Mouse (Mus musculus): ENCODE data around the gene Kcnrg.
"Not testable (repeated sequence)": the region's sequence is repeated elsewhere in the genome, so short reads cannot be mapped to it uniquely, and the experiment has no call there.

The Kcnrg gene

DNA sequence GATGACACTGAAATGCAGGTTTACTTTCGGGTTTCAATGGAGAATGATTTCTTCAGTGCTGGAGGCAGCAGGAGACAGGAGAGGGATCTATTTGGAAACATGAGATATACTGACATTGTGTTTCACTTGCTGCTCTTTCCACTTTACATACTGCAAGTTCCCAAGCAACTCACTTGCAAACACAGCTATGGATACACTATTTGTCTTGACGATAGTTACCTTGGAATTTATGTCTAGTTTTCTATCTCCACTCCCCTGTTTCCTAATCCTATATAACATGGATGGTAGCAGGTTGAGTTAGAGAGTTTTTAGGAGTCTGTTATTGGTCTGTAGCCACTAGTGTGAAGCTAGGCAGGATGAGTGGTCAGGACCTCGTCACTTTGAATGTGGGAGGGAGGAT lies at the start of gene Kcnrg:
Gene Kcnrg, plus strand, starts transcription at position 301 of the 400 bp plus-strand sequence.
- DNase-seq (ENCODE audit: low read depth) = no peak

DNA sequence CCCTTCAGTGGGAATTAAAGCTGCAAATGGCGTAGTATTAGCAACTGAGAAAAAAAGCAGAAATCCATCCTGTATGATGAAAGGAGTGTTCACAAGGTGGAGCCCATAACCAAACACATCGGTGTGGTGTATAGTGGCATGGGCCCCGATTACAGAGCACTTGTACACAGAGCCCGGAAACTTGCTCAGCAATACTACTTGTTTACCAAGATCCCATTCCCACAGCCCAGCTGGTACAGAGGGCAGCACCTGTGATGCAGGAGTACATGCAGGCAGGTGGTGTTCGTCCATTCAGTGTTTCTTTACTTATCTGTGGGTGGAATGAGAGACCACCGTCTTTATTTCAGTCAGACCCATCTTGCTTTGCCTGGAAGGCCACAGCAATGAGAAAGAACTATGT lies 48.4 kb upstream of the Kcnrg start:
- no peak for DNase-seq (ENCODE audit: low read depth)

DNA sequence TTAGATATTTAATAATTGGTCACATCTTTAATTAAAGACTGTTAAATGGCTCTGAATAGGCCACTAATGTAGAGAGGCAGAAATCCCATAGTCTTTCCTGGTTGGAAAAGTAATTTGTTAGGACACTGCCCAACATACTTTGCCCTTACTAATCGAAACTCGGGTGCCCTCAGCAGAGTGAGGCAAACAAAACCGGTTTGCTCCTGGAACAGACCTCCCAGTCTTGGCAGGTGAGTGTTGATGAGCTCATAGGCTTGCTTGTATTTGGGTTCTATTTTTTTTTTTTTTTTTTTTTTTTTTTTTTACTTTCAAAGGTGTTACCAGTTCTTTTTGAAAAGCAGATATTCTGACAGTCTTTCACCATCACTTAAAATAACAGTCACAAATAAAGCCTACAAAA lies 47.4 kb upstream of the Kcnrg start:
- DNase-seq (ENCODE audit: low read depth) = no peak

DNA sequence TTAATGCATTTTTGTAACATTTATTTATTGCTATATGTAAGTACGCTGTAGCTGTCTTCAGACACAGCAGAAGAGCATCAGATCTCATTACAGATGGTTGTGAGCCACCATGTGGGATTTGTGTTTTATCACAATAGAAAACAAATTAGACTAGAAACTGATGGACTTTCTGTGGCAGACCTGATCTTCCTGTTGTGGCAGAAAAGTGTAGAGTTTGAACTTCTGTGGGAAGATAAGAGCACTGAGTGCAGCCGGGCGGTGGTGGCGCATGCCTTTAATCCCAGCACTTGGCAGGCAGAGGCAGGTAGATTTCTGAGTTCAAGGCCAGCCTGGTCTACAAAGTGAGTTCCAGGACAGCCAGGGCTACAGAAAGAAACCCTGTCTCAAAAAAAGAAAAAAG lies 41.0 kb upstream of the Kcnrg start:
- peak; percentile 63 for DNase-seq (ENCODE audit: low read depth)

DNA sequence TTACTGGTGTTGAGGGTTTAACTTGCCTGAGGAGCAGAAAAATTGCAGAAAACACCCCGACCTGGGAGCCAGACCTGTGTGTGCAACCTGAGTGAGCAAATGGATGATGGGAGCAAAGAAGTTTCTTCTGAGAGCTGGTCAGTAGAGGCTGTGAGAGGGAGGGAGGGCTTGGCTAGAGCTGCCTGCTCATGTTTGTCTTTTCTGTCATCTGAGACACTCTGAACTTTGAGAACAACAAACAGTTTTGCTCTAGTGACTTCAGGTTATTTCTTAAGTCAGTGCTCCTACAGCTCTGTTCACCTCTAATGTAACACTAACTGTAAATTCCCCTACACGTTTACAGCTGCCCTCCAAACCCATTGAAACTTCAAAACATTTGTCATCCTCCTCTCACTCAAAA lies 37.9 kb upstream of the Kcnrg start:
- DNase-seq (ENCODE audit: low read depth) = no peak

DNA sequence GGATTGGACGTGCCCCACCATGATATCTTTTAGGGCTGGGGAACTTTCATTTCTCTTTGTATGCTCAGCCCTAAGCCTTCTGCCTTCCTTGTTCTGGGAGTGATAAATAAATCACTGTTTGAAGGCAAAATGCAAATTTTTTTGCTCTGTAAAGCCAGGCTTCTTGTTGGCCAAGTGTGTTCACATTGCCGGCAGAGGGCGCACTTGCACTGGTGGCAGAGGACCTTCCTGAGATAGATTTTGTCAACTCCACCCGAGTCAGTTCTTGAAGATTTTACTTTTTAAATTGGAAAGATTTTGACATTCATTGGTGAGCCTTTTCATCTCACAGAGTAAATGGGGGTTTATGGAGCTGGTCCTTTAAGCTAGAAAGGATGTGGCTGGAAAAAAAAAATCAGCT lies 35.9 kb upstream of the Kcnrg start:
- peak; percentile 87 for DNase-seq (ENCODE audit: low read depth)

DNA sequence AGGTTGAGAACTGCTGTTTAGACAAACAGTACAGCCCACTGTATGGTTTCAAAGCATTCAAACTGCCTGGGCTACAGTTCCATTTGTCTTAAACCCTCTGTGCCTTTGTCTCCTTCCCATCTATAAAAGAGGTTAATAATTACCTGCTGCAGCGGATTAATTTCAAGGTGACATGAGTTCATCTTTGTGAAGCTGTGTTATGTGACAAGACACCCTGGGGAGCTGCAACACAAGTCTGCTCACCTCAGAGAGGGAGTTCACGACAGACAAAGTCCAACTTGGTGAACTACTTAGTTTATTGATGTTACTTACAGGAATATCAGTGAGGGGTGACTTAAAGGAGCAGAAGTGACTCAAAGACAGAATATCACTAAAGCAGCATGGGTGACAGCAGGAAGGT lies 35.1 kb upstream of the Kcnrg start:
- no peak for DNase-seq (ENCODE audit: low read depth)

DNA sequence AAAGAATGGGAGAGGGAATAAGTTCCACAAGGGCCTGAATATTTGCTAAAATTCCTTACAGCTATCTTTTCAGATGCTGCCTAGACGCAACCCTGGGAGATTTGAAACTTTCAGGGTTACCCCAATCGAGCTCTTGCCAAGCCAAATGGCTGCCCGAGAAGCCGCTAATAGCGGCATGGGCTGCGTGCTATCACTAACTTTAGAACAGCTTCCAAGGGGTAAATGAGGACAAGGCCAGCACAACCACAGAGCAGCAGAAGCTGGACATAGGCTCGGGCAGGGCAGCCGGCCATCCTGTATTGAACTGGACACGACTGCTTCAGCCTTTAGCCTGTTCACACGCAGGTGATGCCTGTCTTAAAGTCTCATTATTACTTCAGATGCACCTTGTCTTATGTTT lies 32.2 kb upstream of the Kcnrg start:
- DNase-seq (ENCODE audit: low read depth) = no peak

DNA sequence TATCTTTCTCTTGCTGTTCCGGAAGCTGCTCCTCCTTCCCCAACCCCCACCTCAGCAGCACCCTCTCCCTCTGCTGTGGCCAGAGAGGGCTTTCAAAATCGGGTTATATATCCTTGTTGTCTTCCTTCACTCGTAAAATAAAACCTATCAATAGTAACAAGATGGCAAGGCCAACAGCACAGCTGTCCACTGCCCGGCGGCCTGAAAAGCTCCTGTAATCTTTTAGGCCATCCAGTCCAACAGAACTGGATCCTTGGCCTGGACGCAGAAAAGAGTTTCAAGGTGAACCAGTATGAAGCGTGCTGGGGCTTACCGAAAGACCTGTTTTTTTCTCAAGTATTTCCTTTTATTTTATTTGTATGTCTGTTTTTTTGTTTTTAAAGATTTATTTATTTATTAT lies 31.3 kb upstream of the Kcnrg start:
- DNase-seq (ENCODE audit: low read depth) = no peak

DNA sequence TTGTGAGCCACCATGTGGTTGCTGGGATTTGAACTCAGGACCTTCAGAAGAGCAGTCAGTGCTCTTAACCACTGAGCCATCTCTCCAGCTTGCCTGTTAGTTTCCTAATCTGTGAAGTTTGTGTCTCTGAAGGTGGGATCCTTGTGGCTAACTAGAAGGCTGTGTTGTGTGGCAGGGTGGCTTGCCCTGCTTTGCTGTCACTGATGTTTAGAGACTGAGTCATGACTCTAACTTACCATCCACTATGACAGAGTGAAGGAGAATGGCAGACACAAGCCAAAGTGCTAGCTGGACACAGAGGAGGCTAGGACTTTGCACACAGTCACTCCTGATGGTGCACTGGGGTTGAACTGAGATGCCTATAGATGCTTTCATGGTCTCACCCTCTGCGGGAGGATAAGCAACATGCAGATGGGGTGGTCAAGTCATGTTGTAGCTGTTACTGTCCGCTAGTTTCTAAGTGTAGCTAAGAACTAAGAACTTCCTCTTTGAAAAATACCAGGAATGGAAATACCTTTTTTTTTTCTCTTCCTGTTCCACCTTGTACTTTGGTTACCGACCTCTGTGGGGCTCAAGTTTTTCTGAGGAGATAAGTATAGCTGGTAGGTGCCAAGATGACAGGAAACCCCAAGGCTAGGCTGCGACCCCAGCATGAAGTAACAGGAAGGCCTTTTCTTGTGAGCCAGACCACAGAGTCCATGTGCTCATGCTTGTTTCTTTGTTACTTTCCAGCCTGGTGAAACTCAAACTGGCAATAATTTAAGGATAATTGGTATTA lies 17.8 kb upstream of the Kcnrg start:
- peak; percentile 96 for DNase-seq (ENCODE audit: low read depth)

DNA sequence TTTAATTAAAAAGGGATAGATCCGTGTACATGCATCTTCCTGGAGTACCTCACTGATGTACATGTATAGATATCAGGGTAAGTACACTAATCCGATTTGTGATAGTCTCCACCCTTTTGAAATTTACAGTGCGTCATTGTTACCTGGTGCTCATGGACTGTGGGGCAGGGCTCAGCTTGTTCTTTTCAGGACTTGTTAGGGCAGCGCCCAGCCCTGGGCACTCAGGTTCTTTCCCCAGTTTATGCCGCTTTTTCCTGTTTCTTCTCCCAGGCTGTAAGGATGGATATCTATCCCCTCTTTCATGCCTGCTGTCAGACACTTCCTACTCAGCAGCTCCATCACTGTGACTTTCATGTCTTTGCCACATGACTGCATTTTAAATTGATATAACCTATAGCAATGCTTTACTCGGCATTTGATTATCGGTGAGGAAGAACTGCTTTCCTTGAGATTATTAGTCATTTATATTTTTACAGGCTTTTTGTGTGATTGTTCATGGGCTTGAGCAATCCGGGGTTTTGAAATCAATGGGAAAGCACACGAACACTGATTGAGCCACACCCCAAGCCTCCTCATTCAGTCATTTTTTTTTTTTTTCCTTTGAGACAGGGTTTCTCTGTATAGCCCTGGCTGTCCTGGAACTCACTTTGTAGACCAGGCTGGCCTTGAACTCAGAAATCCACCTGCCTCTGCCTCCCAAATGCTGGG lies 10.4 kb upstream of the Kcnrg start:
- DNase-seq (ENCODE audit: low read depth) = peak; percentile 54

DNA sequence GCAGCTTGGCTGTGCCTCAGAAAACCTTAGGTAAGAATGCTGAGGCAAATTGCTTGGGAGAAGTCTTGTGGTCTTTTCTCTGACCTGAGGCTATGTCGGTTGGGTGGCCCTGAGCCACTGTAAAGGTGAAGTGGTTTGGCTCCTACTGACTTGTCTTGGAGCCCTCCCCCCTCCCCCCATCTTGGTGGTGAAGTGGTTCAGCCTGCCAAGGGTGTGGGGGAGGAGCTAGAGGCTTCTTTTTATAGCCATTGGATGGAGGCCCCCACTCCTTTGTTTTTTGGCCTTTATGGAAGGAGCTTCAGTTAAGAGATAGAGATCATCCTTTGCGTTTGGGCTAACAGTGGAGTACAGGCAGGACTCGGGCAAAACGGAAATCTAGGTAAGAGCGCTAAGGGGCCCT lies 9.3 kb upstream of the Kcnrg start, which contains the start of gene Trim13:
Gene Trim13, plus strand, starts transcription at position 280 of the 400 bp plus-strand sequence.
- peak; percentile 38 for DNase-seq (ENCODE audit: low read depth)

DNA sequence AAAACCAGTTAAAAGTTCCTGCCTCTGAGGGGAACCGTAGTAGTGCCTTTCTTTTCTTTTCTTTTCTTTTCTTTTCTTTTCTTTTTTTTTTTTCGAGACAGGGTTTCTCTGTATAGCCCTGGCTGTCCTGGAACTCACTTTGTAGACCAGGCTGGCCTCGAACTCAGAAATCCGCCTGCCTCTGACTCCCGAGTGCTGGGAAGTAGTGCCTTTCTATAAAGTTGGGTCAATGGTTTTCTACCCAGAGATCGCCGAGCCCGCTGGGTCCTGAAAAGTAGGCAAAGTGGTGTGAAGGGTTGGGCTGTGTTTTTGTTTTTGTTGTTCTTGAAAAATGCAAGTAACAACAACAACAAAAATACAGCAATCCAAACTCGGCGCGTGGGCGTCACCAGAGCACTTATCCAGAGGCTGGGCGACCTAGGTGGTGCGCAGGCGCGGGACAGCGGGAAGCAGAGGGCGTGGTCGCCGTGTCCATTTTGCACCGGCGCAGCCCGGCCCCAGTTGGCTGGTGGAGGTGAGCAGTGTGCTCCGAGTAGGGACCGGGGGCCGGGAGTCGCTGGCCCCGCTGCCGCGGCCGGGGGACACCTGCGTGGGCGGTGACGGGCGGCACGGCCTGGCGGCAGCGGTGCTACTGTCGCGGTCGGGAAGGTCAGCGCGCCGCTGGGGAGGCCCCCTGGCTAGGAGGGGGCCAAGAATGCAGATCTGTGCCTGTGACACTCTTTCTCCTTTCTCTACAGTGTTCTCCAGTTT lies 8.0 kb upstream of the Kcnrg start:
- peak; percentile 88 for DNase-seq (ENCODE audit: low read depth)

DNA sequence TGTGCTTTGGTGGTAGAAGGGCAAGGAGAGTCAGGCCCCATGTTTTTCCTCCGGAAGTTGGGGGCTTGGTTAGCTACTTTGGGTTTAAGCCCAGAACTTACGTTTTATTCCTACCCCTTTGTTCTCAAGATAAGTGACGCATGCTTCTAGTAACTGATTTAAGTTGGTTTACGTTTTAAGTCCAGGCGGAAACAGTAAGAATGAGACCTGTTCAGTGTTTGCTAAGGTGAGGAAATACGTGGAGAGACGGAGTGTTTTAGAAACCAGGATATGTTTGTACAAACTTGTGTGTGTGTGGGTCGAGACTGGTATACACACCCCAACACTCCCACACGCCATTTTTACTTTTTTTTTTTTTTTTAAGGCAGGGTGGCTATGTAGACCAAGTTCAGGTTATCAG lies 5.9 kb upstream of the Kcnrg start:
- no peak for DNase-seq (ENCODE audit: low read depth)

DNA sequence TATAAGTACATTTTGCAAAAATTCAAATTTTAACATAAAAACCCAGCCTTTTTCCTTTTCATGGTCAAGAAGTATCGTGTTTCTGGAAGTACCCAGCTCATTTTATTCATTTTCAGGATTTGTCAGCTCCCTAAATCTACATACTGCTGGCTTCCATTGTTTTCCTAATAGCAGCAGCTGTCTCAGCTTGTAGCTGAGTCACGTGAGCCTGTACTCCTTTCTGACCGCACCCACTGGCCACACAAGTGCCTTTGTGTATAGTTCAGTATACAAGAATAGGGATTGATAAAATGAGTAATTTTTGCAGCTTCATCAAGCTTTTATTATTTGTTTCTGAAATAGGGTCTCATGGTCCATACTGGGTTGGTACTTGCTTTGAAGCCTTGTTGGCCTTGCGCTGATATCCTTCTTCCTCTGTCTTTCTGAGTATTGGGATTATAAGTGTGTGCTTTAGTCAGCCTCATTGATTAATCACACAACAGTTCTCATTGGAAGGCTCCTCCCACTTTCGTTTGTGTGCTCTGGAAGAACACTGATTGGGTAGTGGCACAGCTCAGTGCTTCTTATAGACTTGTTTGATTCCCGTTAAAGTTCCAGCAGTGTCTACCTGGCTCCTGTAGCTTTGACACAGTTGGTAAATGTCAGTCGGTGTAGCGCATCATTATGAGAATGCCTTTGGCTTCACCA lies 4.0 kb upstream of the Kcnrg start:
- no peak for DNase-seq (ENCODE audit: low read depth)

DNA sequence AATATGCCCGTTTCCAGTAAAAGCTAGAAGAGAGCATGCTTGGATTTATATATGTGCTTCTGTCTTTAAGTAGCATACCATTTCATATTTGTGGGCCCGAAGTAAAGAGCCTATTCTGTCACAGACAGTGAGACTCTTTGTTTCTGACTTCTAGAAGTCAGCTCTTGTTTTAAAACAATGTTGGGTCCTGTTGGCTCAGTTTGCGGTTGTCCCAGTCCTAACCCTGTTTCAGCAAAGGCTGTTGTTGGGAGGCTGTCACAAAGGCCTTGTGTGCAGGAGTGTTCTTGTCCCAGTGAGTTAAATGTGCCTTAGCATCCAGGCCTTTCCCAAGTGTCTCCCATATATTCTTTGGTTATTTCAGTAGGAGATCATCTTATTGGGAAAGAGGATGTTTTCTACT lies 3.2 kb upstream of the Kcnrg start:
- no peak for DNase-seq (ENCODE audit: low read depth)

DNA sequence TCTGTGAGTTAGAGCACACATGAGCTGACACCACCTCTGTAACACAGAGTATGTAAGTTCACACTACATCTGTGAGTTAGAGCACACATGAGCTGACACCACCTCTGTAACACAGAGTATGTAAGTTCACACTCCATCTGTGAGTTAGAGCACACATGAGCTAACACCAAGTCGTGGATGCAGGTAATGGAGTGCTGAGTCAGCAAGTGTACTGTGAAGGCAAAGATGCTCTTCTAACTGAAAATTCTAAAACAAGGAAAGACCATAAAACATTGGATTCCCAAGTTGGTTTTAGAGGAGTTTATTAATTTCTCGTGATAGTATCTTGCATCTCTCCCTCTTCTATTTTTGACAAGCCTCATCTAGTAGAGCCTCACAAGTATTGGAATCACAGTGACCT lies 1.2 kb upstream of the Kcnrg start:
- DNase-seq (ENCODE audit: low read depth) = not testable (repeated sequence)

DNA sequence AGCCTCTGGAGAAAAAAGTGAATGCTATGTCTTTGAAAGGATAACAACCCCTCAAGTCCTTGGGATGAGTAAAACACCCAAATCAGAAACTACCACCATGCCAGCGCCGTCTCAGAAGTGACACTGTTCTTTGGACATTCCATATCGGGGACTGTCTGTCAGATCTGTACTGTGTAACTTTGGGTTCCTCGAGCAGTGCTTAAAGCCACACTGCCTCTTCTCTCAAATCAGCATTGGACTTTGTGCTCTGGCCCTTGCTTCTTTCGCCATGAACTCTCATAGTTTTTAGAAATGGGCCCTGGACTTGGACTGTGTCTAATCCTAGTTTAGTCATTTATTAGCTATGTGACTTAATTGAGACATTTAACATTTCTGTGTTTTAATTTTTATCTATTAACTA lies 4.5 kb downstream of the Kcnrg start:
- no peak for DNase-seq (ENCODE audit: low read depth)

DNA sequence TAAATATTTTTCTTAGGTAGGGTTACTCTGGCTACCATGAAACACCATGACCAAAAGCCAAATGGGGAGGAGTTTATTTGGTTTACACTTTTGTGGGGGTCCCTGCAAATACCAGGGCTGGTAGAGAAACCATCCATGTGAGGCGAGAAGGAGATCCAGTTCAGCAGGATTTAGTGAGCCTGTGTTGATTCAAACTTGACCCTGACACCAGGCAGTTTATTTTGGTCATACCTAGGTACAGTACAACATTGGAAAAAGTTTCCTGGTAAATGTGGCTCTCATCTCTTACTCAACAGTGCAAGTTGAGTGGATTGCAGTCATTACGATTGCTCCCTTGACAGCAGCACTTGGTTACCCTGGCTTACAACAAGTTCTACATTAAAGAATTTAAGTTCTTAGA lies 6.1 kb downstream of the Kcnrg start:
- no peak for DNase-seq (ENCODE audit: low read depth)

DNA sequence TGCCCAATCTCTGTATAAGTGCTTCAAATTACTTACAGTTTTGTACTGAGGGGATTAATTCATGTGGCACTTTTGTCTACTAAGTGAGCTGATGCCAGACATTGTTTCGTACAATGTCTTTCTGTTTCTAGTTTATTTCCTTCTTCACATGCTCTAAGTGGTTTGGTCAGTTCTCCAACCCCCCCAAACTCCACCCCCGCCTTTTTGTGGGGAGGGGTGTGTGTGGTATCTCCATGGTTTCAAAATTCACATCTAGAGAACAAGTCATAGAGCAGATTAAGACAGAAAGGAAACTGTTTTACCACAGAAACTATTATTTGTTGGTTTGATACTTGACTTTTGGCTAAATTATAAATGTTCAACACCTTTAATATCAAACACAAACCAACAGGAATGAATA lies 13.1 kb downstream of the Kcnrg start:
- peak; percentile 42 for DNase-seq (ENCODE audit: low read depth)

DNA sequence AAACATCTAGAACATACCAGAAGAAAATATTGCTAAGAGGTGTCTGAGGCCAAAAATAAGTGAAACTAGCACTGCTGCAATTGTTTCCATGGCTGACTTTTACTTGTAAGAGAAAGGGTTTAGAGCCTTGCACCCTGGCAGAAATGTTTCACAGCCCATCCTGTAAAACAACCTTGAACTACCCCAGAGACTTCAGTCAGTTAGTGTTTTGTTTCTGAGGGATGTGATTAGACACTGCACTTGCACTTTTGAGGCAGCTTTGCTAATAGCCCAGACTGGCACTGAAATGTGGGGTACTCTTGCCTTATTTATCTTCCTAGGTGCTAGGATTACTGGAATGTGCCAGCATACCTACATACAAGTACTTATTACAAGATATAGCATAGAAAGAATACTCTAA lies 28.7 kb downstream of the Kcnrg start:
- no peak for DNase-seq (ENCODE audit: low read depth)

DNA sequence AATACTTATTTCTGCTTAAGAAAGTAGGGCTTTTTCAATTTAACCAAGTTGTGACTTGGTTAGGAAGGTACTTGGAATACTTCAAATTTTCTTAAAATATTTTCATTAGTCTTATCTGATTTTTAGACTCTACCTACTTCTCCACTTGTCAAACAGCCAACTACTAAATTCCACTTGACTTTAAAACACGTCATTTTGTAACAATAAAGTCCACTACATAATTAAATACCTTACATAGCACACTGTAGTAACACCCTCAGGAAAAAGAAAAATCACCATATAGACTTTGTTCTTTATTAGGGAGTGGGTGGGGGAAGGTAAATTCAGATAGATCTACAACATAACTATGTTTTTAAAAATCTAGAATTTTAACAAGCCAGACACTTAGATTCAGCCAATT lies 35.4 kb downstream of the Kcnrg start:
- no peak for DNase-seq (ENCODE audit: low read depth)
